Mouse (Mus musculus): ENCODE data around the gene Apoa1. TPM values are rescaled to one million over a fixed set of nuclear protein-coding genes. Genes with fewer than 3 reads are reported as not detected.

Gene Apoa1
- polyA plus RNA-seq, 1 experiment: not detected

- no peaks in the 10 kb centered on the region for H3K4me1 ChIP-seq (ENCODE audit: control insufficient read depth, insufficient read depth, low read length)
- TF ChIP-seq CTCF (IDR thresholded peaks at IDR 0.05; ENCODE audit: low read depth, low read length): no peak
- TF ChIP-seq POLR2A (IDR thresholded peaks at IDR 0.05; ENCODE audit: borderline replicate concordance, low read depth, low read length): no peak
- H3K4me3 ChIP-seq (ENCODE audit: insufficient read depth, low read length): no peak overlapping the region
- no peak overlapping the region for H3K27ac ChIP-seq (ENCODE audit: insufficient read depth, low read depth, low read length)
These were observed 18.5 kb downstream of the Apoa1 start for GRCm38 (mm10) chr9:46246752-46247324.

DNA sequence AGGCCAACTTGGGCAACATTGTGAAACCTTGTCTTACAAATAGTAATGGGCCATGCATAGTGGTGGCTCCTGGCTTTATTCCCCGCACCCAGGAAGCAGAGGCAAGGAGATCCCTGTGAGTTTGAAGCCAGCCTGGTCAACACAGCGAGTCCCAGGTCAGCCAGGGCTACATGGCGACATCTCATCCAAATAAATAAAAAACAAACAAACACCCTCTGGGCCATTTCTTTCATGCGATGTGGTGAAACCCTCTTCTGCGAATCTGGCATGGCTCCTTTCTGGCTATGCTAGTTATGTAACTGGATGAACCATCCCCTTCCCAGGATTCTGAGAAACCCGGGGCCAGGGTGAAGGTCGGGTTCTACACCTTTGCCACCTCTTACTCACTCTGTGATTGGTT lies 27.8 kb downstream of the Apoa1 start:
- H3K27ac ChIP-seq (ENCODE audit: insufficient read depth, low read depth, low read length): no peak overlapping the region
- H3K4me1 ChIP-seq (ENCODE audit: control insufficient read depth, insufficient read depth, low read length): peaks cover 20% of the 10 kb centered on the region
- TF ChIP-seq CTCF (IDR thresholded peaks at IDR 0.05; ENCODE audit: low read depth, low read length) (no peak), POLR2A (IDR thresholded peaks at IDR 0.05; ENCODE audit: borderline replicate concordance, low read depth, low read length) (no peak)
- no peak overlapping the region for H3K4me3 ChIP-seq (ENCODE audit: insufficient read depth, low read length)

GRCm38 (mm10) chr9:46256658-46257385 lies 28.4 kb downstream of the Apoa1 start:
- no peak for TF ChIP-seq POLR2A (IDR thresholded peaks at IDR 0.05; ENCODE audit: borderline replicate concordance, low read depth, low read length)
- no peak for TF ChIP-seq CTCF (IDR thresholded peaks at IDR 0.05; ENCODE audit: low read depth, low read length)
- H3K4me1 ChIP-seq (ENCODE audit: control insufficient read depth, insufficient read depth, low read length): peaks cover 20% of the 10 kb centered on the region
- peak overlapping the region; percentile 19; the same call in 1 of the 2 replicates for H3K4me3 ChIP-seq (ENCODE audit: insufficient read depth, low read length)
- H3K27ac ChIP-seq (ENCODE audit: insufficient read depth, low read depth, low read length): 0 out of 2 replicates have a peak overlapping the region, but pooled peaks have one; percentile 15

- Histone ChIP-seq H3K27ac (ENCODE audit: insufficient read depth, low read depth, low read length) (peak overlapping the region; percentile 61), H3K4me1 (ENCODE audit: control insufficient read depth, insufficient read depth, low read length) (peaks cover 20% of the 10 kb centered on the region), H3K4me3 (ENCODE audit: insufficient read depth, low read length) (peak overlapping the region; percentile 19)
- TF ChIP-seq POLR2A (IDR thresholded peaks at IDR 0.05; ENCODE audit: borderline replicate concordance, low read depth, low read length): no peak
- no peak for TF ChIP-seq CTCF (IDR thresholded peaks at IDR 0.05; ENCODE audit: low read depth, low read length)
These were observed 29.2 kb downstream of the Apoa1 start for GRCm38 (mm10) chr9:46257546-46257945.

GRCm38 (mm10) chr9:46259111-46259510 lies 30.7 kb downstream of the Apoa1 start:
- Histone ChIP-seq H3K4me3 (ENCODE audit: insufficient read depth, low read length) (no peak overlapping the region), H3K4me1 (ENCODE audit: control insufficient read depth, insufficient read depth, low read length) (peaks cover 20% of the 10 kb centered on the region), H3K27ac (ENCODE audit: insufficient read depth, low read depth, low read length) (no peak overlapping the region)
- TF ChIP-seq POLR2A (IDR thresholded peaks at IDR 0.05; ENCODE audit: borderline replicate concordance, low read depth, low read length) (no peak), CTCF (IDR thresholded peaks at IDR 0.05; ENCODE audit: low read depth, low read length) (no peak)

DNA sequence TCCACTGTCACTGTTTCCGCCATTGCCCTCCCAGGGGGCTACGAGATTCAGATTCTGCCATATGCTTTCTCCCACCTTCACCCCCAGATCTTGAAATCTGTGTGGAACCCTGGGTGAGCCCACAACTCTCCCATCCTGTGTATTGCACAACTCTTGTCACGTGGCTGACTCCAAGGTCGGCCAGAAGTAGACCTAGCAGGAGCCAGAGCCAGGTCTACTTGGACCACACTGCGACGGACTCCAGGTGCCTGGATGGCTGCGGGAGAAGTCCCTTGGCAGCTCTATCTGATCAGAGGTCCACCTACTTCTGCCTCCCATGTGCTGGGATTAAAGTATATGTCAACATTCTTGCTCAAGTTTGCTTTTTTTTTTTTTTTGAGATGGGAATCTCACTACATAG lies 32.8 kb downstream of the Apoa1 start:
- TF ChIP-seq POLR2A (IDR thresholded peaks at IDR 0.05; ENCODE audit: borderline replicate concordance, low read depth, low read length) (no peak), CTCF (IDR thresholded peaks at IDR 0.05; ENCODE audit: low read depth, low read length) (no peak)
- Histone ChIP-seq H3K4me3 (ENCODE audit: insufficient read depth, low read length) (no peak overlapping the region), H3K27ac (ENCODE audit: insufficient read depth, low read depth, low read length) (no peak overlapping the region), H3K4me1 (ENCODE audit: control insufficient read depth, insufficient read depth, low read length) (peaks cover 20% of the 10 kb centered on the region)

GRCm38 (mm10) chr9:46268343-46268873 lies 40.0 kb downstream of the Apoa1 start, which contains the start of gene Apoa5:
TSS of gene Apoa5 (plus strand) at chr9:46268633.
- Histone ChIP-seq H3K27ac (ENCODE audit: insufficient read depth, low read depth, low read length) (no peak within 1 kb of the TSS), H3K4me3 (ENCODE audit: insufficient read depth, low read length) (no peak within 1 kb of the TSS), H3K4me1 (ENCODE audit: control insufficient read depth, insufficient read depth, low read length) (peaks cover 6% of the 10 kb centered on the region)
- TF ChIP-seq CTCF (IDR thresholded peaks at IDR 0.05; ENCODE audit: low read depth, low read length) (no peak), POLR2A (IDR thresholded peaks at IDR 0.05; ENCODE audit: borderline replicate concordance, low read depth, low read length) (no peak)

DNA sequence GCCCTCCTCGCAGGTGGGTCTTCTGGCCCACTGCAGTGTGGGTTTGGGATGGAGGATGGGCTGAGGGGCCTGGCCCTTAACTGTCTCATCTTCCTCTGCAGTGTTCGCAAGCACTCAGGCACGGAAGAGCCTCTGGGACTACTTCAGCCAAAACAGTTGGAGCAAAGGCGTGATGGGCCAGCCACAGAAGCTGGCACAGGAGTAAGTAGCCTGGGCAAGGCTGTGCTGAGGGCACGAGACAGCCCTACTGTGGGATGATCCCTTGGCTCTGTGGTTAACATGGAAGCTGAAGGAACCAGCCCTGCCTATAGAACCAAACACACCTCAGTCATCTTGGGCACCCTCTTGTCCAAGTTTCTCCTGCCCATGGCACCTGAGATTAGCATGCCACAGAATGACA lies 40.7 kb downstream of the Apoa1 start:
- TF ChIP-seq CTCF (IDR thresholded peaks at IDR 0.05; ENCODE audit: low read depth, low read length) (no peak), POLR2A (IDR thresholded peaks at IDR 0.05; ENCODE audit: borderline replicate concordance, low read depth, low read length) (no peak)
- Histone ChIP-seq H3K27ac (ENCODE audit: insufficient read depth, low read depth, low read length) (no peak overlapping the region), H3K4me1 (ENCODE audit: control insufficient read depth, insufficient read depth, low read length) (peaks cover 6% of the 10 kb centered on the region), H3K4me3 (ENCODE audit: insufficient read depth, low read length) (no peak overlapping the region)

- no peak overlapping the region for H3K27ac ChIP-seq (ENCODE audit: insufficient read depth, low read depth, low read length)
- H3K4me1 ChIP-seq (ENCODE audit: control insufficient read depth, insufficient read depth, low read length): peaks cover 9% of the 10 kb centered on the region
- TF ChIP-seq POLR2A (IDR thresholded peaks at IDR 0.05; ENCODE audit: borderline replicate concordance, low read depth, low read length) (no peak), CTCF (IDR thresholded peaks at IDR 0.05; ENCODE audit: low read depth, low read length) (no peak)
- H3K4me3 ChIP-seq (ENCODE audit: insufficient read depth, low read length): no peak overlapping the region
These were observed 42.4 kb downstream of the Apoa1 start for GRCm38 (mm10) chr9:46270782-46271181.

GRCm38 (mm10) chr9:46272070-46272469 lies 43.7 kb downstream of the Apoa1 start:
- TF ChIP-seq CTCF (IDR thresholded peaks at IDR 0.05; ENCODE audit: low read depth, low read length) (no peak), POLR2A (IDR thresholded peaks at IDR 0.05; ENCODE audit: borderline replicate concordance, low read depth, low read length) (no peak)
- H3K4me1 ChIP-seq (ENCODE audit: control insufficient read depth, insufficient read depth, low read length): peaks cover 9% of the 10 kb centered on the region
- no peak overlapping the region for H3K27ac ChIP-seq (ENCODE audit: insufficient read depth, low read depth, low read length)
- H3K4me3 ChIP-seq (ENCODE audit: insufficient read depth, low read length): no peak overlapping the region

Measured in bone marrow macrophage, adult 2 months (primary cell).